Mouse (Mus musculus): Measurements from ENCODE around the gene Galk1. TPM values are rescaled to one million over a fixed set of nuclear protein-coding genes. Genes with fewer than 3 reads are reported as not detected.

Galk1 gene
- total RNA-seq, 2 experiments from 2014 or later, result 40.7 to 50.3 TPM

DNA sequence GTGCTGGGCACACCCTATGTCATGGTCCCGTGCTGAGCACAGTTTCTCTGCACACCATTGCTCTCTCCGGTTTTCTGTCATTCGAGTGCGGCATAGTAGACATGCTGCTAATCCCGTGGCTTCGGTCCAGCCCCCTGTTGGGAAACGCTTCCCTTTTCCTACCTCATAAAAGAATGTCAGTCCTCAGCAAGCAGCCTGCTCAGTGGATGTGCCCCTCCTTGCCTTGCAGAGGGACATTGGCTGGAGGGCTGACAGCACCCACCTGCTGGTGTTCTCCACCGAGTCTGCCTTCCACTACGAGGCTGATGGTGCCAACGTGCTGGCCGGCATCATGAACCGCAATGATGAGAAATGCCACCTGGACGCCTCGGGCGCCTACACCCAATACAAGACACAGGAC, 30.0 kb downstream of the Galk1 start:
- no peak for DNase-seq

DNA sequence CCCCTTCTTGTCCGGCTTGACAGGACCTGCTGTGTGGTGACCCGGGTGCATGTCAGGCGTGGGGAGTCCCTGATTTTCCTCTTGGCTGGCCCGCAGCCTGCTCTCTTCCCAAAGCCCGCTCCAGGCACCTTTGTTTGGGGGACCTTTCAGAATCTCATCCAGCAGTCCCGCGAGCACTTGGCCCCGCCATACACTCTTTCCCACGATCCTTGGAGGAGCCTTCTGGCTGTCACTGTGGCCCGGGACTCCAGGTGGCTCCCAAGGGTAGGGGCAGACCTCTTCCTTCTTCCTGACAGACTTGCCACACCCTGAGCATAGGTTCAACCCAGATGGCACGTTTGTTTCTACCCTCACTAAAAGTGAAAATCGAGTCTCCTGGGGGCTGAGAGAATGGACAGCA, 37.0 kb downstream of the Galk1 start:
- DNase-seq, result no peak

DNA sequence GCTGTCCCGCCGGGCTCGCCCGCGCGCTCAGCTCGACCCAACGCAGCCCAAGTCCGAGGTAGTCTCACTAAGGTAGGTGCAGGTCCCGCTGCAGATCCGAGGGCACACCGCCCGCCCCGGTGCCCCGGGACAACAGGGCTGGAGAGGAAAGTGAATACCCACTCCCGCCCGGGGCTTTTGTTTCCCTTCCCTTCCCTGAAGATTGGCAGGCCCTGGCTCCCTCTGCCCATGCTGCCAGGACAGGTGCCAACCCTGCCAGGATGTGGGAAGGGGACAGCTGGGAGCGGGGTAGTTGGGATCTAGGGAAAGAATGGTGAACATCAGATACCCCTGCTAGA, 37.5 kb downstream of the Galk1 start:
- DNase-seq, result no peak

DNA sequence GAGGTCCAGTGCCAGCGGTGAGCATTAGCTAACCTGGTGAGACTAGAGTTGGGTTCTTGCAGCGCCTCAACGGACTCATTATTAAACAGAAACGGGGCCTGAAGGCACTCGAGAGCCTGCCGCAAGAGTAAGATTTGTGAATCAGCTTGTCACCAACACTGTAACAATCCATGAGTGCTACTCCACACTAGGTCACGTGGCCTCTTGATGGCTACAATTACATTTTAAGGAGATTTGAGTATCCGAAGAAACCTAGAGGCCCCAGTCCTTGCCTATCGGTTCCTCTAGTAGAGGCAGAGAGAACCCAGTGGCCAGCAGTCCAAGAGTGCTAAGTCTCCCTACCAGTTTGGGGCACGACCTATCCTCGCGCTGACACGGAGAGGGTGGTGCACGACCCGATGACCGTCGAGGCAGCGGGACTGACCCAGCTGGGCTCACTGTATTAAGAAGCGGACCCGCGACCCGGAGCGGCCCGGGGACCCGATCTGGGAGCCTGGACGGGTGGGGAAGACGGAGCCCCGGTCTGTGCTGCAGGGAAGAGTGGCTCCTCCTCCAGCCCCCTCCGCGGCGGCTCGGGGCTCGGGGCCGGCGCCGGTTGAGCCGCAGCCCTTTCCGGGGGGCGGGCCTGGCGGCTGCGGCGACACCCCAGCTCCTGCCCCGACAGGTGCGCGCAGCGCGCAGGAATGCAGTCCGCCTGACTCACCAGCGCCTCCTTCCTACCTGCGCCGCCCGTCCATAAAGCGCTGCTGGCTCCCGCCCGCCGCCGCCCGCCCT, 38.0 kb downstream of the Galk1 start, which contains the start of gene Itgb4:
TSS of gene Itgb4 (plus strand) at position 401 of the 774 bp plus-strand sequence.
- peak; percentile 30 to 36 for DNase-seq

DNA sequence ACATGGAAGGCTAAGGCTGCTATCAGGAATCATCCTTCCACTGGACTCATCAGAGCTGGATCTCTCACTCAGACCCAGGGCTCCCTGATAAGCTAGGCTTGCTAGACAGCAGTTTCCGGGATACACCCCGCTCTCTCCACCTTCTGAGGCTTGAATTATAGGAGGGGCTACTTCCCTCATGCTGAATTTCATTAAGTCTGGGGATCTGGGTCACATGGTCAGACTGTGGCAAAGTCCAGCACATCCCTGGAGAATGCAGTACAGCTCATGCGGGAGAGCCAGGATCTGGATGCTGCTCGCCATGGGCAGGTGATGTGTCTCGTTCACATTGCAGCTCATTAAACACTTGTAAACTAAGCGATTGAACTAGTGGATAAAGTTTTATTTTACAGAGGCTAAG, 41.5 kb downstream of the Galk1 start:
- DNase-seq, result no peak

DNA sequence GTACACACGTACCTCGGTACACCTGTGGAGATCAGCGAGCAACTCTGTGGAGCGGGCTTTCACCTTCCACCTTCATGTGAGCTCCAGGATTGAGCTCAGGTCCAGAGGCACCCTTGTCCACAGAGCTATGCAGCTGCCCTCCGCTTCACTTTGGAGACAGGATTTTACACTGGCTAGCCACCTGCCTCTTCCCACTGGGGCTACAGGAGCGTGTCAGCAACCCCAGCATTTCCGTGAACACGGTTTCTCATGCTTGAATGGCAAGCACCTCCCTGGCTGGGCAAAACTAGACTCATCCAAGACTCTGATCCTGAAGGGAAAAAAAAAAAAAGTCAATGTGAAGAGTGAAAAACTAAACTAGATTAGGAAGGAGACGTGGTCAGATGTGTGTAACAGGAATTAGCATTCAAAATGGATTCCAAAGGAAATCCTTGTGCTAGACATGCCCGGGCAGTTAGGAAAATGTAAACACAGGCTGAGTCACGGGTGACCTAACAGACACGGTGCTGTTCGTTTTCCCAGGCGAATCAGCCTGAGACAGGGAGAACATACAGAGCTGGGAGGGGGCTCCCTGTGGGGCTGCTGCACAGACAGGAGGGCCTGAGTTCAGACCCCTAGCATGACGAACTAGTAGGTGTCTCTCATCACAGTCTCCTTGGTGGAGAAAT, 42.4 kb downstream of the Galk1 start:
- no peak for DNase-seq

DNA sequence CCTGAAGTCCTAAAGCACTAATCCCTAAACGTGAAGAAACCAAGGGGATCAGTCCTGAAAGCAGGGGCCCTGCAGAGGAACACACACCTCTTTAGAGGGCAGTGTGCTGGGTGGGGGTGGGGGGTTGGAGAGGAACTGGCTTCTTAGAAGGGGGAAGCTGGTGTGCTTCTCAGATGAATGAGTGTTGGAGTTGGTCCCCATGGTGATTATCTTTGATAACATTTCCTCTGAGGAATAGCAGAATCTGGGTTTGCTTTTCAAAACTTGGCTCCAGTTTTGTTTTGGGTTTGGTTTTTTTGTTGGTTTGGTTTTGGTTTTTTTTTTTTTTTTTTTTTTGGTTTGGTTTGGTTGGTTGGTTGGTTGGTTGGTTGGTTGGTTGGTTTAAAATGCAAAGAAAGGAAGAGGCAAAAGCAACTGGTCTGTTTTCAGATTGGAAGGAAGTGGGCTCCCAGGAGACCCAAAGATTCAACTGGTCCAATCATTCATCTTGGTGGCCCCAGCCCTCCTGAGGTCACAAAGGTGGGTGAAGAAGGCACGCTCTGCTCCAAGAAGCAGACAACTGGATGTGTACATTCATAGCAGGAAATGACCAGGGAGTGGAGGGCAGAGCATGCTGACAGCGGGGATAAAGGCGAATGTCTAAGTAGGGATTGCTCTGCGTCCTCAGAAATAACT, 43.7 kb downstream of the Galk1 start:
- no peak for DNase-seq

DNA sequence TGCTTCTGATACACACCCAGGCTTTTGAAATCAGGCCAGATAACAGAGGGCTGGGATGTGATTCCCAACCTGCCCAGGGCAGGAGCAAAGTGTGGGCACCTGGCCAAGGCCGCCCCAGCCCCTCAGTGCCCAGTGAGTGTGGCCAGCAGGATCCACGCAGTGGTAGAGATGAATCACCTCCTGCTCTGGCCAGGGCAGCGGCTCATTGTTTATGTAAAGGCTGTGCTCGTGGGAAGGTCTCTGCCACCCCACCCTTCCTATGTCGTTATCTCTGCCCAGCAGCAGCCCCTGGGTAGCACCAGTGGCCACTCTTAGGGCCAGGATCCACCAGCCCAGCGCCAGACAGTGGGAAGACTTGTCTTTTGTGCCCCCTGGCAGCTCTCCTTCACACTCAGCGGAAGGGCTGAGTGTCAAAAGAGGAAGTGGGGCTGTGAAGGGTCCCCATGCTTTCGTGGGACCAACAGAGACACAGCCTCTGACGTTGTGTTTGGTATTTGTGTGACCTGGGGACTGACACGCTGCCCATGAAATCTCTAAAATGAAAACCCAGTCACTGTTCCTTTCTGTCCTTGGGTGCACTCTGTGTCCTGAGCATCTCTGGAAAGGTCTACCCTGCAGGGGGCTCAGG, 47.4 kb downstream of the Galk1 start:
- peak; percentile 86 to 88 for DNase-seq

DNA sequence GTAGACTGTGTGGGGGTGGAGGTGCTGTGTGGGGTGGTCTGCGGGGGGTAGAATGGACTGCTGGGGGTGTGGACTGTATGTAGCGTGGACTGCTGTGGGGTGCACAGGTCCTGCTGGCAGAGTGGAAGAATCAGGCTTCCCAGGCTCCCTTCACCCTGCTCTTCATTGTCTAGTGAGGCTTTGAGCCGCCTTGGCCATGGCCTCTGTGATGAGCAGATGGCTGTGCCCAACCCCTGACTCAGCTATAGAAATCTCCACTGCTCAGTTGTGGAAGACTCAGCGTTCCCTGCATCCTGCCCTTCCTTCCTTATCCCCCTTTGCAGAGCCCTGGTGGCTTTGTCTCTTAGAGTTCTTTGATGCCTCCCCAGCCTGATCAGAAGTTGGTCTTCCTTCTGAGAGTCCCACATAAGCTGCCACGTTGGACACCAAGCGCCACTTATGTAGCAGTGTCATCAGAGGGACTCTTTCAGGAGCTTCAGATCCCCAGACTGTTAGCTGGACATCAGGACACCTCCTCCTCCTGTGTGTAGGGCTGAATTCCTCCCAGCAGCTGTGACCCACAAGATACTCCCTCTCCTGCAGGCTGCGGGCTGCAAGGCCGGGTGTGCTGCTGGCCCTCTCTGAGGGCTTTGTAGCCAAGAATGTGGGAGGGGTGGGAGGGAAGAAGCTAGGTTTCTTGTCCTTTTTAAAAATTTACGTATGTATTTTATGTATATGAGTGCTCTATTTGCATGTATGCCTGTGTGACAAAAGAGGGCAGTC, 49.7 kb downstream of the Galk1 start:
- peak; percentile 46 to 57 for DNase-seq

DNA sequence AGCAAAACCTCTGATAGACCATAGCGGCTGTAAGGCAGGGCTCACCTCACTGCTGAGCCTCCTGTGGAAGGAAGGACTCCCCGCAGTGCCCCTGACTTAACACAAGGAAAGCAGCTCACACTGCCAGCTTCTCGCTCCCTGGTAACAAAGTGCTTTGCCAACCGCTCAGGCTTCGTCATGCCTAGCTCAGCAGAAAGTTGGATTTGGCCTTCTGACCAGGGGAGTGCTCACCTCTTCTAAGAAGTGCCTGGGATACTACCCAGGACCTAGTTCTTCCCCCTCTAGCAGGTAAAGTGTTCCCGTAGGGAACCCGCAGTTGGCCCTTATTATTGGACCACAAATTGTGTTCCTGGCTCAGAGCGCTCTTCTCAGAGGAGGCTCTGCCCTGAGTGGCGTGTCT, 53.5 kb downstream of the Galk1 start:
- DNase-seq, result no peak

Other genes starting within 250 kb of the Galk1 start
- 10 to 100 TPM; 74.6 to 95.5 TPM for gene Tmem94, start 247.3 kb downstream of the Galk1 start, total RNA-seq (2021)
- gene Caskin2, start 199.1 kb downstream of the Galk1 start, total RNA-seq (2021), result 10 to 100 TPM; 58.9 to 72.9 TPM
- gene Tsen54, start 198.0 kb downstream of the Galk1 start, total RNA-seq (2021), result 10 to 100 TPM; 17.1 to 21.4 TPM
- gene Llgl2, start 188.7 kb downstream of the Galk1 start, total RNA-seq (2021), result 10 to 100 TPM in 1 of 2 experiments, 1 to 10 TPM in 1; 4.9 to 10.9 TPM
- under 1 TPM; 0.20 TPM for gene Myo15b, start 154.3 kb downstream of the Galk1 start, total RNA-seq (2021)
- under 1 TPM in 1 of 2 experiments, not detected in 1; 0.26 TPM for gene Smim5, start 112.8 kb downstream of the Galk1 start, total RNA-seq (2021)
- not detected for gene Smim6, start 100.7 kb downstream of the Galk1 start, total RNA-seq (2021)
- 10 to 100 TPM; 40.8 to 42.5 TPM for gene Sap30bp, start 79.4 kb downstream of the Galk1 start, total RNA-seq (2021)
- 10 to 100 TPM; 20.5 to 24.8 TPM for gene Recql5, start 79.2 kb downstream of the Galk1 start, total RNA-seq (2021)
- 1 to 10 TPM; 2.3 to 3.1 TPM for gene Itgb4, start 38.0 kb downstream of the Galk1 start, total RNA-seq (2021)
- gene H3f3b, start 15.2 kb upstream of the Galk1 start, total RNA-seq (2021), result 100 to 1,000 TPM; 347 to 353 TPM
- 10 to 100 TPM; 18.3 to 20.2 TPM for gene Unk, start 17.6 kb upstream of the Galk1 start, total RNA-seq (2021)
- under 1 TPM; 0.49 to 0.66 TPM for gene Unc13d, start 65.2 kb upstream of the Galk1 start, total RNA-seq (2021)
- 100 to 1,000 TPM; 157 to 178 TPM for gene Wbp2, start 74.3 kb upstream of the Galk1 start, total RNA-seq (2021)
- 10 to 100 TPM; 14.7 to 23.0 TPM for gene Trim47, start 114.5 kb upstream of the Galk1 start, total RNA-seq (2021)
- gene Trim65, start 118.4 kb upstream of the Galk1 start, total RNA-seq (2021), result 10 to 100 TPM in 1 of 2 experiments, 1 to 10 TPM in 1; 9.3 to 11.7 TPM
- 100 to 1,000 TPM in 1 of 2 experiments, 10 to 100 TPM in 1; 95.9 to 107 TPM for gene Mrpl38, start 126.1 kb upstream of the Galk1 start, total RNA-seq (2021)
- 10 to 100 TPM; 38.4 to 41.6 TPM for gene Fbf1, start 155.4 kb upstream of the Galk1 start, total RNA-seq (2021)
- gene Ten1, start 186.1 kb upstream of the Galk1 start, total RNA-seq (2021), result 10 to 100 TPM; 20.0 to 28.5 TPM
- gene Acox1, start 186.3 kb upstream of the Galk1 start, total RNA-seq (2021), result 100 to 1,000 TPM; 170 to 228 TPM
- gene Evpl, start 225.4 kb upstream of the Galk1 start, total RNA-seq (2021), result under 1 TPM; 0.70 to 0.82 TPM